Mouse (Mus musculus): ENCODE data around the gene Fat3. TPM values are rescaled to one million over a fixed set of nuclear protein-coding genes. Genes with fewer than 3 reads are reported as not detected.

Fat3 gene
- polyA plus RNA-seq, 1 experiment from 2014 or later = 6.6 TPM

- no peaks in the 10 kb centered on the region for H3K27me3 ChIP-seq (ENCODE audit: control insufficient read depth, insufficient read depth, low read length)
- peak; percentile 59; the same call in 1 of the 2 replicates for ATAC-seq (ENCODE audit: low FRiP score, low TSS enrichment)
- no peaks in the 10 kb centered on the region for H3K4me1 ChIP-seq (ENCODE audit: control insufficient read depth, insufficient read depth, low read length)
- no peak overlapping the region for H3K9ac ChIP-seq (ENCODE audit: low read depth, low read length)
- no peak overlapping the region; the same call in 1 of the 2 replicates for H3K27ac ChIP-seq (ENCODE audit: low read depth, low read length)
- H3K4me2 ChIP-seq (replicated peaks; ENCODE audit: low read depth, low read length) = no peak overlapping the region
- H3K4me3 ChIP-seq (ENCODE audit: low read length) = no peak overlapping the region
- WGBS = 27% methylated on average over 3 of the region's 3 CpGs
- no peaks in the 10 kb centered on the region for H3K9me3 ChIP-seq (ENCODE audit: control insufficient read depth, low read length)
- peaks cover 6% of the 10 kb centered on the region; the same call in 1 of the 2 replicates for H3K36me3 ChIP-seq (ENCODE audit: control insufficient read depth, insufficient read depth, low read length)
Observed at GRCm38 (mm10) chr9:15957816-15958215, 543.3 kb downstream of the Fat3 start.

- Histone ChIP-seq H3K36me3 (ENCODE audit: control insufficient read depth, insufficient read depth, low read length) (peaks cover 6% of the 10 kb centered on the region; the same call in 1 of the 2 replicates), H3K4me3 (ENCODE audit: low read length) (no peak overlapping the region), H3K27me3 (ENCODE audit: control insufficient read depth, insufficient read depth, low read length) (no peaks in the 10 kb centered on the region), H3K9me3 (ENCODE audit: control insufficient read depth, low read length) (no peaks in the 10 kb centered on the region), H3K4me1 (ENCODE audit: control insufficient read depth, insufficient read depth, low read length) (no peaks in the 10 kb centered on the region), H3K9ac (ENCODE audit: low read depth, low read length) (no peak overlapping the region), H3K4me2 (replicated peaks; ENCODE audit: low read depth, low read length) (no peak overlapping the region), H3K27ac (ENCODE audit: low read depth, low read length) (no peak overlapping the region)
- 66% methylated on average over 5 of the region's 5 CpGs for WGBS
- ATAC-seq (ENCODE audit: low FRiP score, low TSS enrichment) = no peak
Observed at GRCm38 (mm10) chr9:15955147-15955782, 545.8 kb downstream of the Fat3 start.

- ATAC-seq (ENCODE audit: low FRiP score, low TSS enrichment) = no peak
- no peaks in the 10 kb centered on the region for H3K27me3 ChIP-seq (ENCODE audit: control insufficient read depth, insufficient read depth, low read length)
- H3K4me2 ChIP-seq (replicated peaks; ENCODE audit: low read depth, low read length) = no peak overlapping the region
- H3K36me3 ChIP-seq (ENCODE audit: control insufficient read depth, insufficient read depth, low read length) = no peaks in the 10 kb centered on the region
- no peak overlapping the region for H3K4me3 ChIP-seq (ENCODE audit: low read length)
- H3K27ac ChIP-seq (ENCODE audit: low read depth, low read length) = no peak overlapping the region
- no peak overlapping the region for H3K9ac ChIP-seq (ENCODE audit: low read depth, low read length)
- 84% methylated on average over 1 of the region's 1 CpGs for WGBS
- H3K4me1 ChIP-seq (ENCODE audit: control insufficient read depth, insufficient read depth, low read length) = no peaks in the 10 kb centered on the region
- H3K9me3 ChIP-seq (ENCODE audit: control insufficient read depth, low read length) = no peaks in the 10 kb centered on the region
Observed at GRCm38 (mm10) chr9:15954338-15954704, 546.8 kb downstream of the Fat3 start.

GRCm38 (mm10) chr9:15953585-15954337, 547.3 kb downstream of the Fat3 start:
- Histone ChIP-seq H3K9me3 (ENCODE audit: control insufficient read depth, low read length) (no peaks in the 10 kb centered on the region), H3K9ac (ENCODE audit: low read depth, low read length) (no peak overlapping the region), H3K4me1 (ENCODE audit: control insufficient read depth, insufficient read depth, low read length) (no peaks in the 10 kb centered on the region), H3K4me2 (replicated peaks; ENCODE audit: low read depth, low read length) (no peak overlapping the region), H3K27ac (ENCODE audit: low read depth, low read length) (no peak overlapping the region), H3K36me3 (ENCODE audit: control insufficient read depth, insufficient read depth, low read length) (no peaks in the 10 kb centered on the region), H3K4me3 (ENCODE audit: low read length) (no peak overlapping the region), H3K27me3 (ENCODE audit: control insufficient read depth, insufficient read depth, low read length) (no peaks in the 10 kb centered on the region)
- no peak for ATAC-seq (ENCODE audit: low FRiP score, low TSS enrichment)
- 80% methylated on average over 6 of the region's 6 CpGs for WGBS

GRCm38 (mm10) chr9:15948086-15948485, 553.0 kb downstream of the Fat3 start:
- no peaks in the 10 kb centered on the region for H3K4me1 ChIP-seq (ENCODE audit: control insufficient read depth, insufficient read depth, low read length)
- no peaks in the 10 kb centered on the region for H3K27me3 ChIP-seq (ENCODE audit: control insufficient read depth, insufficient read depth, low read length)
- no peak for ATAC-seq (ENCODE audit: low FRiP score, low TSS enrichment)
- H3K4me2 ChIP-seq (replicated peaks; ENCODE audit: low read depth, low read length) = no peak overlapping the region
- no peak overlapping the region for H3K27ac ChIP-seq (ENCODE audit: low read depth, low read length)
- H3K9ac ChIP-seq (ENCODE audit: low read depth, low read length) = no peak overlapping the region
- no peaks in the 10 kb centered on the region for H3K36me3 ChIP-seq (ENCODE audit: control insufficient read depth, insufficient read depth, low read length)
- WGBS = 77% methylated on average over 4 of the region's 4 CpGs
- H3K9me3 ChIP-seq (ENCODE audit: control insufficient read depth, low read length) = no peaks in the 10 kb centered on the region
- H3K4me3 ChIP-seq (ENCODE audit: low read length) = no peak overlapping the region

GRCm38 (mm10) chr9:15944182-15944581, 556.9 kb downstream of the Fat3 start:
- ATAC-seq (ENCODE audit: low FRiP score, low TSS enrichment) = no peak
- WGBS = 80% methylated on average over 3 of the region's 3 CpGs
- no peaks in the 10 kb centered on the region for H3K36me3 ChIP-seq (ENCODE audit: control insufficient read depth, insufficient read depth, low read length)
- H3K4me2 ChIP-seq (replicated peaks; ENCODE audit: low read depth, low read length) = no peak overlapping the region
- H3K27ac ChIP-seq (ENCODE audit: low read depth, low read length) = no peak overlapping the region
- H3K9me3 ChIP-seq (ENCODE audit: control insufficient read depth, low read length) = no peaks in the 10 kb centered on the region
- H3K27me3 ChIP-seq (ENCODE audit: control insufficient read depth, insufficient read depth, low read length) = no peaks in the 10 kb centered on the region
- no peak overlapping the region for H3K4me3 ChIP-seq (ENCODE audit: low read length)
- H3K4me1 ChIP-seq (ENCODE audit: control insufficient read depth, insufficient read depth, low read length) = 0 out of 2 replicates have a peak, but pooled peaks cover 6% of the 10 kb centered on the region
- no peak overlapping the region for H3K9ac ChIP-seq (ENCODE audit: low read depth, low read length)

- Histone ChIP-seq H3K4me2 (replicated peaks; ENCODE audit: low read depth, low read length) (no peak overlapping the region), H3K9me3 (ENCODE audit: control insufficient read depth, low read length) (no peaks in the 10 kb centered on the region), H3K27ac (ENCODE audit: low read depth, low read length) (no peak overlapping the region), H3K36me3 (ENCODE audit: control insufficient read depth, insufficient read depth, low read length) (no peaks in the 10 kb centered on the region), H3K27me3 (ENCODE audit: control insufficient read depth, insufficient read depth, low read length) (no peaks in the 10 kb centered on the region), H3K4me1 (ENCODE audit: control insufficient read depth, insufficient read depth, low read length) (0 out of 2 replicates have a peak, but pooled peaks cover 6% of the 10 kb centered on the region), H3K9ac (ENCODE audit: low read depth, low read length) (no peak overlapping the region), H3K4me3 (ENCODE audit: low read length) (no peak overlapping the region)
- WGBS = 87% methylated on average over 3 of the region's 3 CpGs
- ATAC-seq (ENCODE audit: low FRiP score, low TSS enrichment) = no peak
Observed at GRCm38 (mm10) chr9:15943486-15944153, 557.5 kb downstream of the Fat3 start.

- Histone ChIP-seq H3K27me3 (ENCODE audit: control insufficient read depth, insufficient read depth, low read length) (no peaks in the 10 kb centered on the region), H3K4me2 (replicated peaks; ENCODE audit: low read depth, low read length) (no peak overlapping the region), H3K9ac (ENCODE audit: low read depth, low read length) (no peak overlapping the region), H3K9me3 (ENCODE audit: control insufficient read depth, low read length) (no peaks in the 10 kb centered on the region), H3K4me1 (ENCODE audit: control insufficient read depth, insufficient read depth, low read length) (0 out of 2 replicates have a peak, but pooled peaks cover 6% of the 10 kb centered on the region), H3K4me3 (ENCODE audit: low read length) (no peak overlapping the region), H3K27ac (ENCODE audit: low read depth, low read length) (no peak overlapping the region), H3K36me3 (ENCODE audit: control insufficient read depth, insufficient read depth, low read length) (no peaks in the 10 kb centered on the region)
- no peak for ATAC-seq (ENCODE audit: low FRiP score, low TSS enrichment)
- WGBS = 90% methylated on average over 2 of the region's 2 CpGs
Observed at GRCm38 (mm10) chr9:15941818-15942217, 559.3 kb downstream of the Fat3 start.

Data from kidney, embryonic 14.5 days (tissue).